Mouse (Mus musculus) embryo, embryonic 10 days (tissue): ENCODE measurements at regions not wholly inside any gene's neighbourhood (a gene's known extent, or its start where the extent isn't known, plus 50 kb on each side); places are given as distances from the start of the nearest gene placed in this dataset.
"Not testable (repeated sequence)": the region's sequence is repeated elsewhere in the genome, so short reads cannot be mapped to it uniquely, and the experiment has no call there.

Experiments used
- DNase-seq: peaks from one replicate; pipeline ENCODE4 v3.0.0-alpha.2; 2015; ENCODE audit warnings: low spot score

GRCm38 (mm10) chr6:109814990-109815389, 830.4 kb upstream of the Grm7 start:
- DNase-seq: no peak

DNA sequence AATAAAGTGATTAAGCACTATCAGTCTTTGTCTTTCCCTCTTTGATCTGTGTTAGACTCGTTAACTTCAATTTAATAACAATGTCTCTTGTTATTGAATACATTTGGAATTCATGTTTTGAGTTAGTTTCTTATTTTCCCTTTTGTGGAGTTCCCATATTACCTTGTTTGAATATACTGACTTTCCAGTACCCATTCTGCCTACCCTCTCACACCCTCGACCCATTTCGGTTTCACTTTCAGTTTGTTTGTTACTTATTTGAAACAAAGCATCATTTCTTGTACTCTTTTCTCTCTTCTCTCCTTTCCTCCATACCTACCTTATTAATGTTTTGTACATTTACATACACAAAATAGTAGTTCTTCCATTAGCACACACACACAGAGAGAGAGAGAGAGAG, 797.1 kb upstream of the Grm7 start:
- no peak for DNase-seq

DNA sequence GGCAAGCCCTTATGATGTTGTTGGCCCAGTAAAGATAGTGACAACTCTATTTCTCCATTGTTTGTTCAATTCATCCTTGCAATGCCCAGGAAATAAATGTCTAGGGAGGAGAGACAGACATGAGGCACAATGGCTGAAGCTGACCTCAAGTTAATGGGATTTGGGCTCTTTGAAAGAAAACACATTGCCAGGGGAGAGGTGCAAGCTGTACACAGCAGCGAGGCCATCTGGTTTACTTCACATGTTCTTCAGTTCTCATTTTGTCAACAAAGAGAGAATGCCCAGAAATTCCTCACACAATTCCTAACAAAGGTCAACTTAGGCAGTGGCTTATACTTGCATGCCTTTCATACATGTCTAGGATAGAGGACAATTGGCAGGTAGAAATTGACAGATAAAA, 789.6 kb upstream of the Grm7 start:
- DNase-seq: peak; percentile 4

- DNase-seq: no peak
These were observed 782.0 kb upstream of the Grm7 start for GRCm38 (mm10) chr6:109863411-109863810.

DNA sequence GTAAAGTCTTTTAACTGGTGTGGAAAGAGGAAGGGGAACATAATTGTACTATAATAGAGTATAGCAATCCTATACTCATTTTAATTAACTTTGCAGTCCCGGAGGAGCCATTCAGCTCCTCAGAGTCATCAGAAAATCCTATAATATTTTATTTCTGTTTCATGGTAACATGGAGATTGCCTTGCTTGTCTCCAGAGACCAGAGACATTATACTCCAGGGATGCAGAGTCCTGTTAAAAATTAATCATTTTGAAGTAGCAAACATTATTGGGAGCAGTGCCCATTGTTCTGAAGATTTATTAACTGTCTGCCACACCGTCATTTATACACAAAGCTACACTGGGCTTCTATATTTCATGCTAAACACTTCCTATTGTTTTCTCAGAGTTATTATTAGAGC, 771.2 kb upstream of the Grm7 start:
- DNase-seq: no peak

- DNase-seq: no peak
These were observed 770.7 kb upstream of the Grm7 start for GRCm38 (mm10) chr6:109874625-109875040.

- not testable (repeated sequence) for DNase-seq
These were observed 769.8 kb upstream of the Grm7 start for GRCm38 (mm10) chr6:109875548-109875947.

DNA sequence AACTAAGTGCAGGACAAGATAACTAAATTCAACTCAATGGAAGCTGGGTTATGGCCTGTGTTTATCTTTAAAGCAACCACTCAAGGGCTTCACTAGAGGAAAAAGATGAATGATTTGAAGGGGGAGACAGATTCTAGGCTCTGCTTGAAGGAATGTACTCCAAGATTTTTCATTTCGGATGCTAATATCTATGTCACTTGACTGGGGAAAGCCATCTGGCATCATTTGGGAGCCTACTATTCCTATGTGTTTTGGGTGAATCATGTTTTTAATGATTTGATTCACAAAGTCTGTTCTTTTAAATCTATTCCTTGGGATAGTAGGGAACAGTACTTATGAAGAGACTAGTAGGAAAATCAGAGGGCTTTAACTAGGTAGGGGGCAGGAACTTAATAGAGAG, 766.2 kb upstream of the Grm7 start:
- no peak for DNase-seq

- DNase-seq: no peak
These were observed 721.6 kb upstream of the Grm7 start for GRCm38 (mm10) chr6:109923780-109924179.

- no peak for DNase-seq
These were observed 696.9 kb upstream of the Grm7 start for GRCm38 (mm10) chr6:109948491-109948890.

- DNase-seq: no peak
These were observed 696.5 kb upstream of the Grm7 start for GRCm38 (mm10) chr6:109948928-109949327.

- not testable (repeated sequence) for DNase-seq
These were observed 687.5 kb upstream of the Grm7 start for GRCm38 (mm10) chr6:109957901-109958300.
